Mouse (Mus musculus): Measurements from ENCODE around the gene Rpgr.

DNA sequence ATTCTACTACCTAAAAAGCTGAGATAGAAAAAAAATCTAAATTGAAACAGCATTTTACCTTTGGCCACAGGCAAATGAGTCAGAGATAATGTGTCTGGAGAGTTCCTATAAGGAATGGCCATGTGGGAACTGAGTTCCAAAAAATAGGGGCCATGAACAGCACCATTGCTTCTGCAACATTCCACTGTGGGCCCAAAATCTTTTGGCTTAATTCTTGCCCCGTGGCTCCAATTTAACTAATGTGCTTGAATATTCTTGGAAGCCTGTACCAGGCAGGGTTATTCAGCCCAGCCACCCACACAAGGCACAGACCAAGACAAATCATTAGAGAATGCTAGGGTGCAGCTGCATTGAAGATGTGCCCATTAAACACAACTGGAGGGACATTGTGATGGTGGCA lies 106.0 kb downstream of the Rpgr start:
- TF ChIP-seq CTCF (IDR thresholded peaks at IDR 0.05; ENCODE audit: low read depth) (no peak), EP300 (IDR thresholded peaks at IDR 0.05; ENCODE audit: low read depth) (no peak)
